Mouse (Mus musculus) heart, embryonic 10.5 days (tissue): ENCODE measurements around the gene Tpsb2. TPM values are rescaled to one million over a fixed set of nuclear protein-coding genes. Genes with fewer than 3 reads are reported as not detected.
A peak's percentile ranks its signal among the peaks of the same experiment; 100 is the strongest.

Experiments used
- DNase-seq: peaks from one replicate; pipeline ENCODE4 v3.0.0-alpha.2; 2017; ENCODE audit warnings: low spot score
- H3K27ac ChIP-seq: fragments of 300-500 bp; sonication (generic); 2 replicates; pipeline ENCODE4 v1.5.1; 2016; ENCODE audit warnings: mild to moderate bottlenecking
- H3K27me3 ChIP-seq: fragments of 300-500 bp; sonication (generic); 2 replicates; pipeline ENCODE4 v1.6.1; 2016; ENCODE audit warnings: mild to moderate bottlenecking; ENCODE audit not compliant: poor library complexity, insufficient read depth, severe bottlenecking
- H3K36me3 ChIP-seq: fragments of 300-500 bp; sonication (generic); 2 replicates; pipeline ENCODE4 v1.6.1; 2016; ENCODE audit warnings: mild to moderate bottlenecking, moderate library complexity
- H3K4me1 ChIP-seq: fragments of 300-500 bp; sonication (generic); 2 replicates; pipeline ENCODE4 v1.6.1; 2016; ENCODE audit warnings: mild to moderate bottlenecking
- H3K4me3 ChIP-seq: fragments of 300-500 bp; sonication (generic); 2 replicates; pipeline ENCODE4 v1.5.1; 2016; ENCODE audit warnings: mild to moderate bottlenecking, moderate library complexity
- H3K9me3 ChIP-seq: fragments of 300-500 bp; sonication (generic); 2 replicates; pipeline ENCODE4 v1.6.1; 2016; ENCODE audit warnings: mild to moderate bottlenecking, moderate library complexity
- WGBS: fragments of 180-500 bp; shearing (Covaris S2); methylation state at CpG from one replicate; pipeline ENCODE4 v1.1.7; 2016; 5-methylcytosine and 5-hydroxymethylcytosine counted together
- polyA plus RNA-seq: library from polyadenylated mRNA; unstranded; fragments of >200 nt; fragmentation: Nextera tagmentation; extraction: Ambion mirVana; gene quantifications from 2 replicates; pipeline ENCODE4 v1.2.1, GENCODE M21; 2016

Gene Tpsb2
- polyA plus RNA-seq, 1 experiment from 2014 or later, result not detected

DNA sequence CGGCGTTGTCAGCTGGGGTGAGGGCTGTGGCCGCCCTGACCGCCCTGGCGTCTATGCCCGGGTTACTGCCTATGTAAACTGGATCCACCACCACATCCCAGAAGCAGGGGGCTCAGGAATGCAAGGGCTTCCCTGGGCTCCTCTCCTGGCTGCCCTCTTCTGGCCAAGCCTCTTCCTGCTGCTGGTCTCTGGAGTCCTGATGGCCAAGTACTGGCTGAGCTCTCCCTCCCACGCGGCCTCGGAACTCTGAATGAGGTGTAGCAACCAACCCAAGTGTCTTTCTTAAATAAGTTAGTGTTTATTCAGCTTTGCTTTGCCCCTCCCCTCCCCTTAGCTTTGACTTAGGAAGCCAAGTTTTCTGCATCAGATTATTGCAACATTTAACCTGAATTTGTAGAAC is 7.9 kb downstream of the Tpsb2 start:
- Histone ChIP-seq H3K4me3 (no peak overlapping the region), H3K9me3 (no peaks in the 10 kb centered on the region), H3K36me3 (peaks cover 50% of the 10 kb centered on the region), H3K4me1 (peaks cover 17% of the 10 kb centered on the region), H3K27ac (no peak overlapping the region), H3K27me3 (peaks cover 7% of the 10 kb centered on the region; the same call in 1 of the 2 replicates)
- 40% methylated on average over 9 of the region's 9 CpGs for WGBS
- DNase-seq, result no peak

DNA sequence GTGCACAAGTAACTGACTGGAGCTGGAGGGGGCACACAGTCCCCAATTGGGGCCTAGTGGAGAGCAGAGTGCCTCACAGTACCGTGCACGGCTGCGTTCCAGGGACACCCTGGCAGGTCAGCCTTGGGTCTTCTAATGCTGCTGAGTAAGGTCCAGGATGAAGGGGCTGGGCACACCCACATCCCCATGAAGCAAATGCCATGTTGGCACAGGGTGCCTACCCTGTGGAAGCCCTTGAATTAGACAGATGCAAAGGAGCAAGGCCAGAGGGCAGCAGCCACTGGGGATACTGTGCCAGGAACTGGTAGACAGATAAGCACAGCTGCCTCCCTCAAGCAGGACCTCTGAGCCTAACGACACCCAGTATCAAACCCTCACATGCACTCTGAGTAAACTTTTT is 28.4 kb downstream of the Tpsb2 start:
- peak overlapping the region; percentile 11; the same call in 1 of the 2 replicates for H3K27ac ChIP-seq
- H3K9me3 ChIP-seq, result no peaks in the 10 kb centered on the region
- H3K4me1 ChIP-seq, result peaks cover 17% of the 10 kb centered on the region
- H3K4me3 ChIP-seq, result no peak overlapping the region
- H3K36me3 ChIP-seq, result peaks cover 81% of the 10 kb centered on the region
- DNase-seq, result no peak
- 78% methylated on average over 4 of the region's 4 CpGs for WGBS
- H3K27me3 ChIP-seq, result no peaks in the 10 kb centered on the region

DNA sequence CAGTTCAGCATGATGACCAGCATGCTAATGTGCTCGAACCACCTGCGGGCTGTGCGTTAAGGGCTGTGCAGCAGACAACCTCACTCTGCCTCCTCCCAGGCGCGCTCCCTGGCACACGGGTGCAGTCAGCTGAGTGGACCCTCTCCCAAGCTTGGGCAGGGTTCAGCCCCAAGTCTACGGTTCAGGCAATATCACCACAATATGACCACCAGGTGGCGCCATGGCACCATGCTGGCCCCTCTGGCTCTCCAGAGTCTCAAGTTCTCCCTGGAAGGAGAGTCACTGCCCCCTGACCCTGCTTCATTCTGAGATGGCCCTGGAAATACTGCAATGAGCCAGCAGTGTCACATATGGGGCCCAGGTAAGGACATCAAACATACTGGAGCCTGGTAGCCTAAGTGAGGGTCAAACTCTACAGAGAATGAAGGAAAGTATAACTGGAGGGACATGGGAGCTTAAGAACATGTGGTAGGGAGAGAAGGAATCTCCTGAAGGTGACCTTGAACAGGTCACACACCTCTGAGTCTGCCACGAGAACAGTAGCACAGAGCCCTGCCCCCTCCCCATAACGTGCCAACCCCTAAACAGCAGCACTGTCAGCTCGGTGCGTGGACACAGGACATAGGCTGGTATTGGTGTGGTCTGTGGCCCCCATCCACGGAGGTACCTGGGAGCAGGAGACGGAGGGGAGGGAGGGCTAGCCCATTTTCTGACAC is 31.9 kb downstream of the Tpsb2 start:
- 28% methylated on average over 14 of the region's 14 CpGs for WGBS
- Histone ChIP-seq H3K9me3 (no peaks in the 10 kb centered on the region), H3K27ac (0 out of 2 replicates have a peak overlapping the region, but pooled peaks have one; percentile 54), H3K4me3 (no peak overlapping the region), H3K27me3 (no peaks in the 10 kb centered on the region), H3K4me1 (peaks cover 39% of the 10 kb centered on the region), H3K36me3 (peaks cover 52% of the 10 kb centered on the region)
- DNase-seq, result peak; percentile 86

DNA sequence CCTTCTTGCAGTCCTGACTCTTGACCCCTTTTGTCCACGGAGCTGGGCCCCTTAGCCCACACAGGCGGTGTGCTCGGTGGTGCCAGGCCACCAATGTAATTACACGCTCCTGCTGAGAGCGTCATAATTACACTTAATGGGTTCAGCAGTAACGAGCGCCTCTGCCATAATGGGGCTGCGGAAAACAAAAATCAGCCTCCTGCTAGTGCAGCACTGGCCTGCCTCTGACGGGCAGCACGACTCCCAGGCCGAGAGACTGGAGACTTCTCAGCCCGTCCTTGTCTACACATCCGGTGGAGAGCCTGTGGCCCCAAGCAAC is 32.4 kb downstream of the Tpsb2 start:
- Histone ChIP-seq H3K4me3 (no peak overlapping the region), H3K36me3 (peaks cover 50% of the 10 kb centered on the region), H3K27ac (0 out of 2 replicates have a peak overlapping the region, but pooled peaks have one; percentile 54), H3K9me3 (no peaks in the 10 kb centered on the region), H3K27me3 (peaks cover 4% of the 10 kb centered on the region; the same call in 1 of the 2 replicates), H3K4me1 (peaks cover 39% of the 10 kb centered on the region)
- WGBS, result 58% methylated on average over 13 of the region's 13 CpGs
- DNase-seq, result no peak

DNA sequence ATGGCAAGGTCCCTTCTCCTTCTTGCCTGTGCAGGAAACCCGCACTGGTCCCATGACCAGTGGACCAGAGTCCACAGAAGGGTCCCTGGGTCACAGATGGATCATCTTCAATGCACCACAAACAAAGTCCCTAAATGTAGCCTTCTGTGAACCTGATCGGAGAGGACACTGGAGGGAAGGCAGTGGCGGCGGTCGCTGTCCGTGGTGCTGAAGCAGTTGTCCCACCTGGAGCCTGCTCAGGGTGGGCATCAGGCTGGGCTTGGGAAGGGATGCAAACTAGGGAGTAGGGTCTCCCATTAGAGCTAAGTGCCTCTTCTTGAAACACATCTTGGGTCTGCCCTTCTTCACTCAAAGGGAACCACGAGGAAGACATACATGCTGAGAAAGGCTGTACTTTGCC is 34.3 kb downstream of the Tpsb2 start:
- Histone ChIP-seq H3K4me3 (no peak overlapping the region), H3K9me3 (no peaks in the 10 kb centered on the region), H3K27ac (no peak overlapping the region), H3K27me3 (peaks cover 4% of the 10 kb centered on the region; the same call in 1 of the 2 replicates), H3K36me3 (peaks cover 30% of the 10 kb centered on the region), H3K4me1 (peaks cover 57% of the 10 kb centered on the region)
- 5% methylated on average over 7 of the region's 7 CpGs for WGBS
- no peak for DNase-seq

DNA sequence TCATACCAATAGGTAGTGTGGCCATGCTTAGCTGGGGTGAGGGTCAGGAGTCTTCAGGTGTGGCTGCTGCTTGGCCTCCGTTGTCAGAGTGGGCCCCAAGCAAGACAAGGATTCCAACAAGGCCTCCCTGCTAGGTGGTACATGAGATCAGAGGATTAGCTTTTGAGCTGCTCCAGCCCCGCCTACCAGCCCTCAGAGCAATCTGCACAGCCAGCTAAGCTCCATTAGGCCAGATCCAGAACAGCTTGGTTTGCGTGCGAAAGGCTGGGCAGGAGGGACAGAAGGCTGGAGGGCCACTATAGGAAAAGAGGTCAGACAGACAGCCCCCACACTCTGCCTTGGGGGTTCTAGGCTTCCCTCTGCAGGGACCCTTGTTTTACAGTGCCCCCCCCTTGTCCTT is 35.4 kb downstream of the Tpsb2 start:
- DNase-seq, result no peak
- Histone ChIP-seq H3K9me3 (no peaks in the 10 kb centered on the region), H3K4me1 (peaks cover 67% of the 10 kb centered on the region), H3K27ac (no peak overlapping the region), H3K36me3 (peaks cover 20% of the 10 kb centered on the region), H3K4me3 (no peak overlapping the region), H3K27me3 (peaks cover 4% of the 10 kb centered on the region; the same call in 1 of the 2 replicates)
- 37% methylated on average over 4 of the region's 4 CpGs for WGBS

DNA sequence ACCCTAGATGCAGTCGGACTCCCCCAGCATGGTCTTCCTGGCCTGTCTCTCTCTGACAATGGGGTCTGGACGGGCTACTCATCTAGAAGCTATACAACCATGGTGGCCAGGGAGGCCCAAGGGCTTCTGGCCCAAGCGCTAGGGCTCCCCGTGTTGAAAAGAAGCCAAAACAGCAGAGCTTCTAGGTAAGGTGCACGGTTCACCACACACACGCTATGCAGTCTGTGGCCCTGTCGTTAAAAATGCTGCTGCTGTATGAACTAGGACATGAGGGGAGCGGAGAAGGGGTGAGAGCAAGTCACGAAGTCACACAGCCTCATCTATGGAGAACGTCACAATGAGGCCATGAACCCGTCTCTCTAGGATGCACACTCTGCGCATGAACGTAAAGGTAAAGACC is 36.1 kb downstream of the Tpsb2 start:
- Histone ChIP-seq H3K36me3 (peaks cover 12% of the 10 kb centered on the region), H3K27ac (no peak overlapping the region), H3K4me1 (peaks cover 75% of the 10 kb centered on the region), H3K4me3 (no peak overlapping the region), H3K27me3 (peaks cover 4% of the 10 kb centered on the region; the same call in 1 of the 2 replicates), H3K9me3 (no peaks in the 10 kb centered on the region)
- DNase-seq, result no peak
- 86% methylated on average over 13 of the region's 13 CpGs for WGBS

DNA sequence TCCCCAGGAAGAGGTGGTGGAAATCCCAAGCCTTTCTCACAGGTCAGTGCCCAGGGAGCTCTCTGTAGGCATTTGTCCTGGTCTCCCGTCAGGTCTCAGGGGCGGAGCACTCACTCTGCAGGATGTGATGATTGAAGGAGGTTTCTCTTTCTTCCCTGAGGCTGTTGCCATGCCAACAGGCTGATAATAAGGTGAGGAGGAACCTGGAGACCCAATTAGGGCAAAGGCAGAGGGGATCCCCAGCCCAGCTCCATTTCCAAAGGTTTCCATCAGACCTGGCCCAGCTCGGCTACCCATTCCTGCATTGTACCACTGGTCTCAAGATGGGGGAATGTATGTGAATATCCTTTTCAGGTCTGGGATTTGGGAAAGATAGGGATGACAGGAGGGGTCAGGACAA is 38.1 kb downstream of the Tpsb2 start:
- no peak for DNase-seq
- 29% methylated on average over 3 of the region's 3 CpGs for WGBS
- H3K4me1 ChIP-seq, result peaks cover 80% of the 10 kb centered on the region
- H3K27ac ChIP-seq, result peak overlapping the region; percentile 88; the same call in 1 of the 2 replicates
- H3K9me3 ChIP-seq, result no peaks in the 10 kb centered on the region
- peaks cover 4% of the 10 kb centered on the region; the same call in 1 of the 2 replicates for H3K27me3 ChIP-seq
- peaks cover 8% of the 10 kb centered on the region for H3K36me3 ChIP-seq
- no peak overlapping the region for H3K4me3 ChIP-seq

DNA sequence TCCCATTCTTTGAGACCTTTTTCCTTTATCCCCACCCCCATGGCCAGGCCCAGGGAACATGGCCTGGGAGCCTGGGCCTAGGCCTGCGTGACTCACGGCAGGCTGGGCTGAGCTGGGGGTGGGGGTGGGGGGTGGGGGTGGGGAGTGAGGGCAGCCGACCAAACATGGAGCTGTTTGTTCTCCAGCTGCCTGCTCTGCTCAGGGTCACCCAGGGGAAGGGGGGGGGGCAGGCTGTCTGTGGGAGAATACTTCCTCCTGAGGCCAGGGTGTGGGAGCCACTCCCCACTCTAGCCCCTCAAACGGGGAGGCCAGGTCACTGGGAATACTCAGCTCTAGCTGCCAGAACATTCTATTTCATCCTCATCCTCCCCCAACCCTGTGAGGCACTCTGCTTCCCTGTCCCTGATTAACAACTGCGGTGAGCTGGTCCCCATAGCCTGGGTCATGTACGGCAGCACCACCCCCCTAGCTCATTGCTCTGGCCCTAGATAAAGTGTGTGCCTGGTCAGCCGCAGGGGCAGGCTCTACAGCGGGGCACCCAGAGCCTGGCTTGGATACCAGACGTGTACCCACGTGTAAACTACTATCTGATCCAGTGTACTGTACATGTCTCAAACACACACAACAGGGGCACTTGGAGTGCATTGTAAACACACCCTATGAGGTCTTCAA is 39.3 kb downstream of the Tpsb2 start:
- Histone ChIP-seq H3K36me3 (peaks cover 8% of the 10 kb centered on the region), H3K27me3 (peaks cover 4% of the 10 kb centered on the region; the same call in 1 of the 2 replicates), H3K27ac (peak overlapping the region; percentile 88), H3K4me1 (peaks cover 83% of the 10 kb centered on the region), H3K4me3 (peak overlapping the region; percentile 41), H3K9me3 (no peaks in the 10 kb centered on the region)
- no peak for DNase-seq
- WGBS, result 7% methylated on average over 9 of the region's 10 CpGs

DNA sequence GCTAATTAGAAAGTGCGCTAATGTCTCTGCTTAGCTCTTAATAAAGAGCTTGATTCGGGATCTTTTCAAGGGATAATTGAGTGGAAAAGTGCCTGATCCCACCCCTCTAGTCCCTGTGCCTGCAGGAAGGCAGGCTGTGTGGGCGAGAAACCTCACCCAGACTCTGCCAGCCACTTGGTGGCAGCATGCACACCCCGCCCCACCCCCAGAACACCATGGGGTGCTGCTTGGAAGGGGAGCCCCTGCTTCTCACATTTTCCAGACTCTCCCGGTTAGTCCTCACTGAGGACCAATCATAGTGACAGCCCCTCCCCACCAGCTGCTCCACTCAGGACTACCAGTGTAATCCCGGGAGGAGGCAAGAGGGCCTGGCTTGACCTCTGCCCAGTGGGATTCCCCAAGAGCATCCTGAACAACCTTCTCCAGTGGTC is 39.9 kb downstream of the Tpsb2 start:
- H3K9me3 ChIP-seq, result no peaks in the 10 kb centered on the region
- DNase-seq, result no peak
- H3K36me3 ChIP-seq, result peaks cover 8% of the 10 kb centered on the region
- peak overlapping the region; percentile 88 for H3K27ac ChIP-seq
- 18% methylated on average over 6 of the region's 6 CpGs for WGBS
- H3K4me3 ChIP-seq, result peak overlapping the region; percentile 41
- peaks cover 87% of the 10 kb centered on the region for H3K4me1 ChIP-seq
- peaks cover 4% of the 10 kb centered on the region; the same call in 1 of the 2 replicates for H3K27me3 ChIP-seq

DNA sequence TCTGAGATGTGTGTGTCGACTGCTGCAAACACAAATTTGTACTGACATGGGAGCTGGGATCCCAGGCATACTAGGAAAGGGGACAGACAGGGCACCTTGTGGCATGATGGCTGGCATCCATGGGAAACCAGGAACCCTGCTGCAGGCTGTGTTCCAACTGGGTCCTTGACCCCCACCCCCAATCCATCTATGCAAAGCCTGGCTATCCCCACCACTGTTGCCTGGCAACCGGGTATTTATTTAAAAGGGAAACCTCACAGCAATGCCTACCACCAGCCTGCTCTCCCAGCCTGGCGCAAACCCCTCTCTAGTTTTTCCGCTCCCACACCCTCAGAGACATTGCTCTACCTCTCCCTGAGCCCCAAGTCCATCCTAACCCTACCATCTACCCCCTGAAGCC is 41.2 kb downstream of the Tpsb2 start:
- Histone ChIP-seq H3K27ac (peak overlapping the region; percentile 88), H3K4me3 (no peak overlapping the region), H3K36me3 (peaks cover 13% of the 10 kb centered on the region; the same call in 1 of the 2 replicates), H3K9me3 (0 out of 2 replicates have a peak, but pooled peaks cover 2% of the 10 kb centered on the region), H3K4me1 (peaks cover 84% of the 10 kb centered on the region), H3K27me3 (peaks cover 4% of the 10 kb centered on the region; the same call in 1 of the 2 replicates)
- DNase-seq, result no peak
- 66% methylated on average over 4 of the region's 4 CpGs for WGBS

DNA sequence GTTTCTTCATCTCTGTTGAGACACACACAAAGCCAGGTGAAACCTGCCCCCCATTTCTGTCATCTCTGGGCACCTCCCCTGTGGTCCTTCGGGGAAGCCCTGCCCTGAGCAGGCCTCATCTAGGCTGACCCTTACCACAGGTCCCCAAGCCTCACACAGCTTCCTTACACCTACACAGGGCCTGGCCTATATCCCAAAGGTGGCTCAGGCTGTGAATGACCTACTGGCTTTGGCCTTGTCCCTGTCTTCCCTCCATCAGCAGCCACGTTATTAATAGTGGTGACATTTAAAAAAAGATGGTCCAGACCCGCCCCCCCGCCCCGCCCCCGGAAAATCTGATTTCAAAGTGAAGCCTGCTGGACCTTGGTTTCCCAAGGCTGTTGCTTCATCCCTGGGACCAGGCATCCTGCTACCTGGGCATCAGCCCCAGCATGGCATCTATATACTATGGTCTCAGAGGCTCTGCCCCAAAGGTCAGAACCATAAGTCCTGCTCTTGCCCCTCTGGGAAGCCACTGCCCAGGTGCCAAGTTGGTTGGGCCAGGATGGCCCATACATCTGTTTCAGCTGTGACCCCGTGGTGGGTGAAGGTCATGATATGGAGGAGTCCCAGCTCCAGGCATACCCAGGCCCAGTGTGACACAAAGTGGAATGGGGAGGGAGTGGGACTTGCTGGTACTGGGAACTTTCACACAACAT is 42.3 kb downstream of the Tpsb2 start:
- H3K27ac ChIP-seq, result peak overlapping the region; percentile 85
- 0 out of 2 replicates have a peak, but pooled peaks cover 2% of the 10 kb centered on the region for H3K9me3 ChIP-seq
- peaks cover under 1% of the 10 kb centered on the region; the same call in 1 of the 2 replicates for H3K27me3 ChIP-seq
- 71% methylated on average over 7 of the region's 7 CpGs for WGBS
- H3K4me1 ChIP-seq, result peaks cover 82% of the 10 kb centered on the region
- H3K4me3 ChIP-seq, result no peak overlapping the region
- no peak for DNase-seq
- H3K36me3 ChIP-seq, result peaks cover 8% of the 10 kb centered on the region; the same call in 1 of the 2 replicates
